Mouse (Mus musculus): ENCODE data around the gene Furin. TPM values are rescaled to one million over a fixed set of nuclear protein-coding genes. Genes with fewer than 3 reads are reported as not detected.

Gene Furin
- total and polyA plus RNA-seq, 2 experiments = 26.5 to 152 TPM

DNA sequence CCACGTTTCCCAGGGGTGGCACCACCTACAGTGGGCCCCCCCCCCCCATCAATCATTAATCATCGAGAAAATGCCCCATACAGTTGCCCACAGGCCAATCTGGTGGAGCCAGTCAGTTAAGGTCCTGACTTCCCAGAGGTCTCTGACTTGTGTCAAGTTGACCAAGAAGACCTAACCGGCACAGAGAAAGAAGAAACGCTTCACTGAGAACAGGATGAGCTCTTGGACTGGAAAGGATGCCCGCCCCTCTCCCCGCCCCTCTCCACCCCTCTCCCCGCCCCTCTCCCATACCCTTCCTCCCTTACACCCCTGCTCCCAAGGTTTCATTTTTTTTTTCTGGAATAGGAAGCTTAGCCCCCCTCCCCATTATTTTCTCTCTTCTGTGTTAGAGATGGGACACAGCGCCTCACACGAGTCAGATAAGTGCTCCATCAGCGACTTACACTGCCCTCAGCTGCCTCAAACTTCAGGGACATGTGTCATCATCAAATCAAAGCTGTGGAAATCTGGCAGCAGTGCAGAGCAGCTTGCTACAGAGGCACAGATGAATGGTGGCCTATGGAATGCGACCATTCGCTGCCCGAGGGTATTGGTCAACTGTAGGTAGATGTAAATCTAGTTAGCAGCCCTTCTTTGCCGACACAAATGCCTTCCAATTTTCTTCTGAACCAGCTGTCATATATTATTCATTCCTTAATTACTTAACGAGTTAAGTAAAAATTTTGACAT is 34.0 kb upstream of the Furin start:
- Histone ChIP-seq H3K4me1 (ENCODE audit: control insufficient read depth, insufficient read depth, low read length) (peaks cover 6% of the 10 kb centered on the region; the same call in 1 of the 2 replicates), H3K27ac (replicated peaks; ENCODE audit: insufficient read depth, low read depth, low read length) (no peak overlapping the region), H3K36me3 (ENCODE audit: control insufficient read depth, insufficient read depth, low read length) (no peaks in the 10 kb centered on the region), H3K9ac (ENCODE audit: low read depth, low read length) (no peak overlapping the region), H3K27me3 (ENCODE audit: control insufficient read depth, insufficient read depth, low read length) (no peaks in the 10 kb centered on the region), H3K4me3 (ENCODE audit: insufficient read depth, low read depth, low read length) (no peak overlapping the region), H3K79me2 (ENCODE audit: control insufficient read depth, insufficient read depth, low read length) (no peaks in the 10 kb centered on the region)
- TF ChIP-seq CTCF (IDR thresholded peaks at IDR 0.05; ENCODE audit: low read depth, low read length) = no peak
- no peak for TF ChIP-seq POLR2A (IDR thresholded peaks at IDR 0.05; ENCODE audit: extremely low read depth, insufficient read depth, low read length)
- peak; percentile 58 for DNase-seq (ENCODE audit: extremely low read depth, low read depth, low spot score)
- 42% methylated on average over 15 of the region's 15 CpGs for WGBS

DNA sequence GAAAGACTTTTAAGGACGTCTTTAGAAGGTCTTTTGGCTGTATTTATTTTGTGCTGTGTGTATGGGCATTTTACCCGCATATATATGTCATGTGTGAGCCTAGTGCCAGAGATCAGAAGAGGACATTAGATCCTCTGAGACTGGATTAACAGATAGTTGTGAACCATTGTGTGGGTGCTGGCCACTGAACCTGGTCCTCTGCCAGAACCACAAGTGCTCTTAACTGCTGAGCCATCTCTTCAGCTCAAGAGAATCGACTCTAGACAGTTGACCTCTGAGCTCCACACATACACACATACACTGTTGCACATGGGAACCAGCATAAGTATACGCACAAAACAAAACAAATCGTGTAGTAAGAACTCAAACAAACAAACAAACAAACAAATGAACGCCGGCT is 31.3 kb upstream of the Furin start:
- Histone ChIP-seq H3K27ac (replicated peaks; ENCODE audit: insufficient read depth, low read depth, low read length) (no peak overlapping the region), H3K9ac (ENCODE audit: low read depth, low read length) (no peak overlapping the region), H3K36me3 (ENCODE audit: control insufficient read depth, insufficient read depth, low read length) (no peaks in the 10 kb centered on the region), H3K27me3 (ENCODE audit: control insufficient read depth, insufficient read depth, low read length) (no peaks in the 10 kb centered on the region), H3K4me1 (ENCODE audit: control insufficient read depth, insufficient read depth, low read length) (peaks cover 4% of the 10 kb centered on the region; the same call in 1 of the 2 replicates), H3K4me3 (ENCODE audit: insufficient read depth, low read depth, low read length) (no peak overlapping the region), H3K79me2 (ENCODE audit: control insufficient read depth, insufficient read depth, low read length) (no peaks in the 10 kb centered on the region)
- 44% methylated on average over 7 of the region's 7 CpGs for WGBS
- TF ChIP-seq CTCF (IDR thresholded peaks at IDR 0.05; ENCODE audit: low read depth, low read length) = no peak
- no peak for TF ChIP-seq POLR2A (IDR thresholded peaks at IDR 0.05; ENCODE audit: extremely low read depth, insufficient read depth, low read length)
- peak; percentile 43 for DNase-seq (ENCODE audit: extremely low read depth, low read depth, low spot score)

DNA sequence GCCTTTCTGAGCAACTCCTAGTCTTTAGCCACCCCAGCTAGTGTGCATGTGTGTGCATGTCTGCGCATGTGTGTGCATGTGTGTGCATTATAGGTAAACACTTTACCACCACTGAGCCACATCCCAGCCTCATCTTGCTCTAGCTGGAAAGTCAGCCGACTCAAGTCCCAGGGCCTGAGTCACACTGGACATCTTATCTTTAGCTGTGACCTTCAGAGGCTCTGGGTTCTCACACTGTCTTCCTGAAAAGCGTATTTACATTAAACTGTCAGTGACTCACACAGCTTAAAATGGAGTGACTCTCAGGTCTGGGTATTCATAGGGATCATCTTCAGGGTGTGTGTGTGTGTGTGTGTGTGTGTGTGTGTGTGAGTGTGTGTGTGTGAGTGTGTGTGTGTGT is 30.4 kb upstream of the Furin start:
- no peak for DNase-seq (ENCODE audit: extremely low read depth, low read depth, low spot score)
- H3K27ac ChIP-seq (replicated peaks; ENCODE audit: insufficient read depth, low read depth, low read length) = no peak overlapping the region
- no peaks in the 10 kb centered on the region for H3K27me3 ChIP-seq (ENCODE audit: control insufficient read depth, insufficient read depth, low read length)
- 78% methylated on average over 3 of the region's 3 CpGs for WGBS
- no peak for TF ChIP-seq CTCF (IDR thresholded peaks at IDR 0.05; ENCODE audit: low read depth, low read length)
- TF ChIP-seq POLR2A (IDR thresholded peaks at IDR 0.05; ENCODE audit: extremely low read depth, insufficient read depth, low read length) = no peak
- no peak overlapping the region for H3K4me3 ChIP-seq (ENCODE audit: insufficient read depth, low read depth, low read length)
- H3K4me1 ChIP-seq (ENCODE audit: control insufficient read depth, insufficient read depth, low read length) = peaks cover 2% of the 10 kb centered on the region; the same call in 1 of the 2 replicates
- no peaks in the 10 kb centered on the region for H3K79me2 ChIP-seq (ENCODE audit: control insufficient read depth, insufficient read depth, low read length)
- H3K36me3 ChIP-seq (ENCODE audit: control insufficient read depth, insufficient read depth, low read length) = no peaks in the 10 kb centered on the region
- no peak overlapping the region for H3K9ac ChIP-seq (ENCODE audit: low read depth, low read length)

DNA sequence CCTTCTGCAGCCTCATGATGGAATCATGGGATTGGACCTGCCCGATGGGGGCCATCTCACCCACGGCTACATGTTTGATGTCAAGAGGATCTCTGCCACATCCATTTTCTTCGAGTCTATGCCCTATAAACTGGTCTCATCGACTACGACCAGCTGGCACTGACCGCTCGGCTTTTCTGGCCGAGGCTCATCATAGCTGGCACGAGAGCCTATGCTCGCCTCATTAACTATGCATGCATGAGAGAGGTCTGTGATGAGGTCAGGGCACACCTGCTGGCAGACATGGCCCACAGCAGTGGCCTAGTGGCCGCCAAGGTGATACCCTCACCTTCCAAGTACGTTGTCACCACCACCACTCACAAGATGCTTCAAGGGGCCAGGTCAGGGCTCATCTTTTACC is 24.4 kb upstream of the Furin start:
- H3K27ac ChIP-seq (replicated peaks; ENCODE audit: insufficient read depth, low read depth, low read length) = no peak overlapping the region
- TF ChIP-seq CTCF (IDR thresholded peaks at IDR 0.05; ENCODE audit: low read depth, low read length) (no peak), POLR2A (IDR thresholded peaks at IDR 0.05; ENCODE audit: extremely low read depth, insufficient read depth, low read length) (no peak)
- H3K9ac ChIP-seq (ENCODE audit: low read depth, low read length) = no peak overlapping the region
- H3K27me3 ChIP-seq (ENCODE audit: control insufficient read depth, insufficient read depth, low read length) = no peaks in the 10 kb centered on the region
- no peaks in the 10 kb centered on the region for H3K36me3 ChIP-seq (ENCODE audit: control insufficient read depth, insufficient read depth, low read length)
- WGBS = 95% methylated on average over 12 of the region's 12 CpGs
- H3K4me3 ChIP-seq (ENCODE audit: insufficient read depth, low read depth, low read length) = no peak overlapping the region
- no peaks in the 10 kb centered on the region; the same call in 1 of the 2 replicates for H3K4me1 ChIP-seq (ENCODE audit: control insufficient read depth, insufficient read depth, low read length)
- H3K79me2 ChIP-seq (ENCODE audit: control insufficient read depth, insufficient read depth, low read length) = no peaks in the 10 kb centered on the region
- no peak for DNase-seq (ENCODE audit: extremely low read depth, low read depth, low spot score)

DNA sequence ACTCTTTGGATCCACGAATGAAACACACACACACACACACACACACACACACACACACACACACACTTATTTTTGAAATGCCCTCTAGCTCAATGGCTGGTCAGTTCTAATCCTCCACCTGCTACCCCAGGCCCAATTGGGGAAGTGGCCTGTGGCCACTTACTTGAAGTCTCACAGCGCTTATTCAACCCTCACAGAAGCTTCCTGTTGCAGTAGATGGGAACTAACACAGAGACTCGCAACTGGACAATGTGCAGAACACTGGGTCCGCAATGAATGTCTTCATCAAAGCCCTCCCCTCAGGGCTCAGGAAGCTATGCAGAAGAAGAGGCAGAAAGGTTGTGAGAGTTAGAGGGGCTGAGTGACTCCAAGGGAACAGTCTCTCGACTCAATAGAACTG is 22.5 kb upstream of the Furin start:
- Histone ChIP-seq H3K4me3 (ENCODE audit: insufficient read depth, low read depth, low read length) (no peak overlapping the region), H3K79me2 (ENCODE audit: control insufficient read depth, insufficient read depth, low read length) (no peaks in the 10 kb centered on the region), H3K27ac (replicated peaks; ENCODE audit: insufficient read depth, low read depth, low read length) (no peak overlapping the region), H3K36me3 (ENCODE audit: control insufficient read depth, insufficient read depth, low read length) (no peaks in the 10 kb centered on the region), H3K4me1 (ENCODE audit: control insufficient read depth, insufficient read depth, low read length) (no peaks in the 10 kb centered on the region; the same call in 1 of the 2 replicates), H3K9ac (ENCODE audit: low read depth, low read length) (no peak overlapping the region), H3K27me3 (ENCODE audit: control insufficient read depth, insufficient read depth, low read length) (no peaks in the 10 kb centered on the region)
- DNase-seq (ENCODE audit: extremely low read depth, low read depth, low spot score) = no peak
- 82% methylated on average over 5 of the region's 5 CpGs for WGBS
- TF ChIP-seq POLR2A (IDR thresholded peaks at IDR 0.05; ENCODE audit: extremely low read depth, insufficient read depth, low read length) (no peak), CTCF (IDR thresholded peaks at IDR 0.05; ENCODE audit: low read depth, low read length) (no peak)

DNA sequence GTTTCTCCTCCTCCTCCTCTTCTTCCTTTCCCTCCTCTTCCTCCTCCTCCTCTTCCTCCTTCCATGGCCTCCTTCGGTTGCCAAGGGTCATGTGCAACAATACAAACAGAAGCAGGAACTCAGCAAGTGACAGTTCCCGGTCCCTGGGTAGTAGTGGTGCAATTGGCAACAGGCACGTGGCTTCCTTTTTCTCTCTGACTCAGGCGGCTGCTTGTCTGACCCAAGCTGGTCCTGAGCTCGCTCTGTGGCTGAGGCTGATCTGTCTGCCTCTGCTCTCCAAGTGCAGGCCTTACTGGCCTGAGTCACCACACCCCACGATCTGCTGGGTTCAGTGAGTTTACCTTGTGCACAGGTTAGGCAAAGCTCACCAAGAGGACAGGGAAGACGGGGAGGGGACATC is 21.1 kb upstream of the Furin start:
- no peak for TF ChIP-seq CTCF (IDR thresholded peaks at IDR 0.05; ENCODE audit: low read depth, low read length)
- no peak for TF ChIP-seq POLR2A (IDR thresholded peaks at IDR 0.05; ENCODE audit: extremely low read depth, insufficient read depth, low read length)
- Histone ChIP-seq H3K9ac (ENCODE audit: low read depth, low read length) (no peak overlapping the region), H3K4me1 (ENCODE audit: control insufficient read depth, insufficient read depth, low read length) (peaks cover 4% of the 10 kb centered on the region; the same call in 1 of the 2 replicates), H3K79me2 (ENCODE audit: control insufficient read depth, insufficient read depth, low read length) (no peaks in the 10 kb centered on the region), H3K27ac (replicated peaks; ENCODE audit: insufficient read depth, low read depth, low read length) (peak overlapping the region; percentile 43; the same call in 1 of the 2 replicates), H3K36me3 (ENCODE audit: control insufficient read depth, insufficient read depth, low read length) (no peaks in the 10 kb centered on the region), H3K4me3 (ENCODE audit: insufficient read depth, low read depth, low read length) (no peak overlapping the region), H3K27me3 (ENCODE audit: control insufficient read depth, insufficient read depth, low read length) (no peaks in the 10 kb centered on the region)
- DNase-seq (ENCODE audit: extremely low read depth, low read depth, low spot score) = peak; percentile 63
- WGBS = 55% methylated on average over 7 of the region's 7 CpGs

Data from liver, adult 2 months (tissue).